Mouse (Mus musculus) testis, adult 2 months (tissue): ENCODE measurements at regions not wholly inside any gene's neighbourhood (a gene's known extent, or its start where the extent isn't known, plus 50 kb on each side); places are given as distances from the start of the nearest gene placed in this dataset.

Experiments
- CTCF ChIP-seq: fragments of 200-500 bp; IDR thresholded peaks from 2 replicates; pipeline ENCODE4 v1.5.1; 2012; ENCODE audit warnings: low read depth, mild to moderate bottlenecking, inconsistent platforms, low read length, moderate library complexity; ENCODE audit not compliant: control insufficient read depth, insufficient read depth, insufficient replicate concordance
- POLR2A ChIP-seq: fragments of 200-500 bp; IDR thresholded peaks from 2 replicates; pipeline ENCODE4 v1.6.1; 2012; ENCODE audit warnings: low read depth, mild to moderate bottlenecking, inconsistent platforms, low read length, moderate library complexity; ENCODE audit not compliant: control insufficient read depth

- TF ChIP-seq POLR2A: no peak
- TF ChIP-seq CTCF: no peak
Observed at GRCm38 (mm10) chr2:45692819-45693218, 575.6 kb upstream of the Zeb2 start.
